Mouse (Mus musculus) ES-Bruce4 (cell line): ENCODE measurements around the gene Mcrip1.

ENCODE experiments used
- CTCF ChIP-seq: IDR thresholded peaks from one replicate; pipeline ENCODE4 v1.8.1; 2011; ENCODE audit warnings: low read depth, low read length
- EP300 ChIP-seq: IDR thresholded peaks from 2 replicates; pipeline ENCODE4 v1.6.1; 2011; ENCODE audit warnings: low read depth, low read length; ENCODE audit not compliant: insufficient read depth
- POLR2A ChIP-seq: IDR thresholded peaks from one replicate; pipeline ENCODE4 v1.8.1; 2011; ENCODE audit warnings: low read length; ENCODE audit not compliant: insufficient read depth

DNA sequence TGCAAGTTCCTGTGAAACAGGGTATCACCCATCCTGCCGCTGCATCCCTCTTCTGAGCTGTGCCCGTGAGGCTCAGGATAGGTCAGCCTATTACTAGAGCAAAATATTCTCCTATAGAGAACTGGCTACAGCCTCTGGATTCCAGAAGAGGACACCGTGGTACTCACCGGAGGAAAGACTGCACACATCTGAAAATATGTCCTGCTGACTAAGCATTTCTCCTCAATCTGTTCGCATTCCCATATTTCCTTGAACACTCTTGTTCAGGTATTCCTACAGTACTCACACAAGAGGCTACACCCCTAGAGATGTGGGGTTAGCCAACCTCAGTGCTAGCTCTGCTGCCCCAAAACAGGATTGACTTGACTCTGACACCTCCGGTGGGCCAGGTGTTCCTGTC is 18.8 kb upstream of the Mcrip1 start:
- TF ChIP-seq CTCF, result no peak
- TF ChIP-seq POLR2A, result no peak
- no peak for TF ChIP-seq EP300
